Mouse (Mus musculus) embryonic facial prominence, embryonic 12.5 days (tissue): ENCODE measurements around the gene Mtch2. TPM values are rescaled to one million over a fixed set of nuclear protein-coding genes. Genes with fewer than 3 reads are reported as not detected.

Source experiments
- ATAC-seq: fragments of 200-750 bp; cut with Nextera tagmentation; 2 replicates; pipeline ENCODE4 v1.8.0; 2017; ENCODE audit not compliant: insufficient number of reproducible peaks, insufficient read depth, low FRiP score, low TSS enrichment
- H3K27ac ChIP-seq: fragments of 300-500 bp; sonication (generic); 2 replicates; pipeline ENCODE4 v1.5.1; 2016; ENCODE audit warnings: mild to moderate bottlenecking
- H3K27me3 ChIP-seq: fragments of 300-500 bp; sonication (generic); 2 replicates; pipeline ENCODE4 v1.6.1; 2016; ENCODE audit warnings: mild to moderate bottlenecking, moderate library complexity
- H3K36me3 ChIP-seq: fragments of 300-500 bp; sonication (generic); 2 replicates; pipeline ENCODE4 v1.6.1; 2016; ENCODE audit warnings: mild to moderate bottlenecking
- H3K4me1 ChIP-seq: fragments of 300-500 bp; sonication (generic); 2 replicates; pipeline ENCODE4 v1.6.1; 2016
- H3K4me2 ChIP-seq: fragments of 300-500 bp; sonication (generic); replicated peaks from 2 replicates; pipeline ENCODE4 v1.6.1; 2016; ENCODE audit warnings: mild to moderate bottlenecking, moderate library complexity
- H3K4me3 ChIP-seq: fragments of 300-500 bp; sonication (generic); 2 replicates; pipeline ENCODE4 v1.5.1; 2016; ENCODE audit warnings: mild to moderate bottlenecking
- H3K9ac ChIP-seq: fragments of 300-500 bp; sonication (generic); 2 replicates; pipeline ENCODE4 v1.6.1; 2016; ENCODE audit warnings: mild to moderate bottlenecking, moderate library complexity
- H3K9me3 ChIP-seq: fragments of 300-500 bp; sonication (generic); 2 replicates; pipeline ENCODE4 v1.6.1; 2016; ENCODE audit warnings: mild to moderate bottlenecking, moderate library complexity
- WGBS: fragments of 180-500 bp; shearing (Covaris S2); methylation state at CpG from one replicate; pipeline ENCODE4 v1.1.7; 2016; 5-methylcytosine and 5-hydroxymethylcytosine counted together
- polyA plus RNA-seq: library from polyadenylated mRNA; unstranded; fragments of >200 nt; fragmentation: Nextera tagmentation; extraction: Ambion mirVana; gene quantifications from 2 replicates; pipeline ENCODE4 v1.2.1, GENCODE M21; 2016

Gene Mtch2
- polyA plus RNA-seq, 1 experiment from 2014 or later, result 191 TPM

DNA sequence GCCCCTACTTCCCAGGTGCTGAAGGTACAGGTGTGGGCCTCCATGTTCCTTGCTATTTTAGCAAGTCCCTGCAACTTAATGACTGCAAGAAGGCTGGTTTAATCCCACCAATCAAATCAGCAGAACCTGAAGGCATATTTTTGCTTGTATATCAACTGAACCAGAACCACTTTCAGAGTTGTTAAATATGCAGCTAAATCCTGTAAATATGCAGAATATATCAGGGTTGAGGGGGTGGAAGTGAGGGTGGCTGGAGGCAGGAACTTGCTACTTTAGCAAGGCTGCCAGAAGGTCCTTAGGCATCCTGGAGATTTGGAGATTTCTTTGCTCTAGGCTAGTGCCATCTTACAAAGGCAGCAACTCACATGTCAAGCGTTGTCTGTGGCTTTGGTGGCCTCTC is 68.6 kb downstream of the Mtch2 start:
- peaks cover 12% of the 10 kb centered on the region for H3K4me1 ChIP-seq
- 0 out of 2 replicates have a peak overlapping the region, but pooled peaks have one; percentile 91 for H3K9ac ChIP-seq
- no peak overlapping the region for H3K27ac ChIP-seq
- 74% methylated on average over 1 of the region's 1 CpGs for WGBS
- ATAC-seq, result no peak
- H3K4me2 ChIP-seq, result 0 out of 2 replicates have a peak overlapping the region, but pooled peaks have one; percentile 81
- no peak overlapping the region for H3K4me3 ChIP-seq
- H3K36me3 ChIP-seq, result peaks cover 26% of the 10 kb centered on the region
- H3K27me3 ChIP-seq, result no peaks in the 10 kb centered on the region
- no peaks in the 10 kb centered on the region for H3K9me3 ChIP-seq

Other genes starting within 250 kb of the Mtch2 start
- gene Nup160, start 169.9 kb upstream of the Mtch2 start, polyA plus RNA-seq, result 53.7 and 56.5 TPM in 2 replicates
- 158 TPM in 2 replicates for gene Fnbp4, start 101.8 kb upstream of the Mtch2 start, polyA plus RNA-seq
- 0.98 and 1.1 TPM in 2 replicates for gene Agbl2, start 64.4 kb upstream of the Mtch2 start, polyA plus RNA-seq
- 21.8 and 25.9 TPM in 2 replicates for gene C1qtnf4, start 38.7 kb downstream of the Mtch2 start, polyA plus RNA-seq
- gene Kbtbd4, start 57.6 kb downstream of the Mtch2 start, polyA plus RNA-seq, result 51.1 and 53.7 TPM in 2 replicates
- gene Ndufs3, start 57.7 kb downstream of the Mtch2 start, polyA plus RNA-seq, result 208 and 212 TPM in 2 replicates
- gene Celf1, start 93.2 kb downstream of the Mtch2 start, polyA plus RNA-seq, result 113 and 116 TPM in 2 replicates
- gene Rapsn, start 188.5 kb downstream of the Mtch2 start, polyA plus RNA-seq, result 6.6 and 8.3 TPM in 2 replicates
- 307 and 326 TPM in 2 replicates for gene Psmc3, start 206.9 kb downstream of the Mtch2 start, polyA plus RNA-seq
- gene Slc39a13, start 223.3 kb downstream of the Mtch2 start, polyA plus RNA-seq, result 41.9 and 44.9 TPM in 2 replicates
- gene Spi1, start 235.2 kb downstream of the Mtch2 start, polyA plus RNA-seq, result 4.0 and 4.9 TPM in 2 replicates